Mouse (Mus musculus): ENCODE results near the gene Nceh1. TPM values are rescaled to one million over a fixed set of nuclear protein-coding genes. Genes with fewer than 3 reads are reported as not detected.

The Nceh1 gene
- polyA plus RNA-seq, 1 experiment from 2014 or later: 8.6 TPM

DNA sequence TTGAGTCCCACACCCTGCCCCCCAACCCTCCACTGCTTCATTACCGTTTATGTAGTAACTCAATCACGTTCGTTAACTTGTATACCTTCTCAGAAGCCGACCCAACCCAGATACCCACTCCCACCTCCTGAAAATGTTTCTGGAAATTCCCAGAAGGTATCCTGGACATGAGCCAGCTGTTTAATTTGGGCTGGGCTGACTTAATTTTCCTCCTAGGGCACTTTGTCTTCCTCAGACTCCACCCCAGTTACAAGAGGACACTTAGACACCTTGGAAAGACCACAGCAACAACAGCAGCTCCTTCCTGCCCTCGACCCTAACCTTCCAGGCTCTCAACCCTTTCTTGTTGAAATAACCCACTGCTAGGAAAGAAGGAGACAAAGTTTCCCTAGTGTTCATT, 140.8 kb downstream of the Nceh1 start:
- WGBS: 59% methylated on average over 5 of the region's 5 CpGs
- ATAC-seq: no peak
- H3K9me3 ChIP-seq: no peaks in the 10 kb centered on the region

DNA sequence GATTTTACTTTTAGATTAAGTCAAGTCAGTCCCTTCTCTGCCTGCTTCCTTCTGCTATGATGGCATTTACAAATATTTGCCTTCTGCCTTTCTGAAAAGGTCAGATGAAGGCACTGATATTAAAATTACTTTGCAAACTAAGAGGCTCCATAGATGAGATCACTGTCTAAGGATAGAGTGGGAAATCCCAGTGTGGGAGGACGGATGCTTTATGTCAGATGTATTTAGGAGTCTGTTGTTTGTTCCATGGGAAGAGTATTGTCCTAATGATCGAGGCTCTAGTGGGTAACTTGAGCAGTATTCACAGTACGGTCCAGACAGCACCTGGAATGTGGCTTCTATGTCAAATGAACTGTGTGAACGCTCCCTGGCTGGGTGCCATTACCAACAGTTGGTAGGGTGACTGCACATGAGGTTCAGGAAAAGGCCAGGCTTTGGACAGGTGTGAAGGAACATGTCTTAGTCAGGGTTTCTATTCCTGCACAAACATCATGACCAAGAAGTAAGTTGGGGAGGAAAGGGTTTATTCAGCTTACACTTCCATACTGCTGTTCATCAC, 143.9 kb downstream of the Nceh1 start:
- Histone ChIP-seq H3K9me3 (no peaks in the 10 kb centered on the region), H3K4me1 (replicated peaks) (no peaks in the 10 kb centered on the region), H3K4me2 (replicated peaks) (no peak overlapping the region), H3K27me3 (replicated peaks) (no peaks in the 10 kb centered on the region), H3K9ac (no peak overlapping the region), H3K4me3 (replicated peaks) (no peak overlapping the region), H3K36me3 (no peaks in the 10 kb centered on the region), H3K27ac (no peak overlapping the region)
- no peak for ATAC-seq
- WGBS: 67% methylated on average over 4 of the region's 4 CpGs

More for the DNA sequence above, 140.8 kb downstream of the Nceh1 start:
- H3K4me3 ChIP-seq (replicated peaks): no peak overlapping the region
- H3K27ac ChIP-seq: no peak overlapping the region
- H3K4me1 ChIP-seq (replicated peaks): no peaks in the 10 kb centered on the region
- no peak overlapping the region for H3K9ac ChIP-seq
- no peaks in the 10 kb centered on the region for H3K27me3 ChIP-seq (replicated peaks)
- H3K4me2 ChIP-seq (replicated peaks): no peak overlapping the region
- H3K36me3 ChIP-seq: no peaks in the 10 kb centered on the region

DNA sequence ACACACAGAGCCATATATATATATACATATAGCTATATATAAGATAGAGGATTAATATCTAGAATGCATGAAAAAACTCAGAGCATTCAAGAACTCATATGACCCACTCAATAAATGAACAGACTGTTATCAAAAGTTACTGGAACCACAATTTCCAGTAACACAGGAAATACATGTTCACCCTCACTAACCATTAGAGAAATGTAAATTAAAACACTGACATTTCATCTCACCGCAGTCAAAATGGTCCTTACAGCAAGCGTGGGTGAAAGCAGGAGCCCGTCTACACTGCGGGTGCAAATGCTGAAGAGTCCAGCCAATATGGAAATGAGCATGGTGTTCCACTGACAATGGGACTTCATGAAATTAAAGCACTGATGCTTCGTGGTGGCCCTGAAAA, 147.9 kb downstream of the Nceh1 start:
- Histone ChIP-seq H3K9me3 (no peaks in the 10 kb centered on the region), H3K9ac (no peak overlapping the region), H3K27me3 (replicated peaks) (no peaks in the 10 kb centered on the region), H3K4me3 (replicated peaks) (no peak overlapping the region), H3K4me2 (replicated peaks) (no peak overlapping the region), H3K27ac (no peak overlapping the region), H3K36me3 (no peaks in the 10 kb centered on the region), H3K4me1 (replicated peaks) (no peaks in the 10 kb centered on the region)
- ATAC-seq: no peak
- 87% methylated on average over 5 of the region's 5 CpGs for WGBS

Other genes with a start within 250 kb of the Nceh1 start
- 42.3 and 52.5 TPM in 2 replicates for gene Ect2, start 29.1 kb upstream of the Nceh1 start, polyA plus RNA-seq (2015; fragmentation: Nextera tagmentation; extraction: Ambion mirVana)
- 0.77 and 1.1 TPM in 2 replicates for gene Tnfsf10, start 134.1 kb downstream of the Nceh1 start, polyA plus RNA-seq (2015; fragmentation: Nextera tagmentation; extraction: Ambion mirVana)
- not detected in 2 replicates for gene Ghsr, start 188.4 kb downstream of the Nceh1 start, polyA plus RNA-seq (2015; fragmentation: Nextera tagmentation; extraction: Ambion mirVana)